Comparison of ENCODE assay signal across 19 mouse cellular contexts in genomic region chr15:92964131-92964530, GRCm38 (mm10).
"Had no signal": no experiment of that assay in that cellular context is flagged by ENCODE, and none has a peak within 500 bp of the region (broad histone marks: within the 10 kb centered on the region; RNA-seq: fewer than 3 reads in every experiment).

No protein-coding gene starts in this region.

- H3K27ac ChIP-seq: kidney, embryonic 15.5 days; limb, embryonic 13.5 days; liver, embryonic 13.5 days; midbrain, embryonic 15.5 days; neural tube, embryonic 12.5 days; neural tube, embryonic 15.5 days; stomach, embryonic 15.5 days had no signal

- ATAC-seq: midbrain, embryonic 15.5 days had no signal

- H3K9me3 ChIP-seq: kidney, embryonic 15.5 days; limb, embryonic 13.5 days; liver, embryonic 13.5 days; midbrain, embryonic 15.5 days; neural tube, embryonic 12.5 days; neural tube, embryonic 15.5 days; stomach, embryonic 15.5 days had no signal

- H3K9ac ChIP-seq: kidney, embryonic 15.5 days; limb, embryonic 13.5 days; liver, embryonic 13.5 days; midbrain, embryonic 15.5 days; neural tube, embryonic 12.5 days; neural tube, embryonic 15.5 days; stomach, embryonic 15.5 days had no signal

- H3K4me1 ChIP-seq: kidney, embryonic 15.5 days; limb, embryonic 13.5 days; liver, embryonic 13.5 days; midbrain, embryonic 15.5 days; neural tube, embryonic 12.5 days; neural tube, embryonic 15.5 days; stomach, embryonic 15.5 days had no signal

- H3K36me3 ChIP-seq: kidney, embryonic 15.5 days; limb, embryonic 13.5 days; liver, embryonic 13.5 days; midbrain, embryonic 15.5 days; neural tube, embryonic 12.5 days; neural tube, embryonic 15.5 days; stomach, embryonic 15.5 days had no signal

- DNase-seq: kidney, postnatal 10 days; kidney, postnatal 4 days; left cerebral cortex, postnatal 4 days; liver, embryonic 13.5 days; lung, adult 2 months; lung, postnatal 14 days; lung, postnatal 4 days; right cerebral cortex, adult 18-20 months; right cerebral cortex, postnatal 14 days; right cerebral cortex, postnatal 4 days; spleen, adult 18-20 months; thymus, postnatal 36 days had no signal

- H3K4me3 ChIP-seq: kidney, embryonic 15.5 days; limb, embryonic 13.5 days; liver, embryonic 13.5 days; midbrain, embryonic 15.5 days; neural tube, embryonic 12.5 days; neural tube, embryonic 15.5 days; stomach, embryonic 15.5 days had no signal

- H3K4me2 ChIP-seq: kidney, embryonic 15.5 days; limb, embryonic 13.5 days; liver, embryonic 13.5 days; midbrain, embryonic 11.5 days; midbrain, embryonic 15.5 days; neural tube, embryonic 12.5 days; neural tube, embryonic 15.5 days; stomach, embryonic 15.5 days had no signal

- H3K27me3 ChIP-seq: kidney, embryonic 15.5 days; limb, embryonic 13.5 days; liver, embryonic 13.5 days; midbrain, embryonic 15.5 days; neural tube, embryonic 12.5 days; neural tube, embryonic 15.5 days; stomach, embryonic 15.5 days had no signal
